Mouse (Mus musculus) small intestine, adult 2 months (tissue): Measurements from ENCODE around the gene Svopl. TPM values are rescaled to one million over a fixed set of nuclear protein-coding genes. Genes with fewer than 3 reads are reported as not detected.

Experiments used
- H3K27ac ChIP-seq: fragments of 200-500 bp; 2 replicates; pipeline ENCODE4 v1.5.1; 2012; ENCODE audit warnings: low read depth, low read length, control low read depth, inconsistent platforms; ENCODE audit not compliant: insufficient read depth
- H3K27me3 ChIP-seq: fragments of 200-500 bp; 2 replicates; pipeline ENCODE4 v1.6.1; 2012; ENCODE audit warnings: mild to moderate bottlenecking, moderate library complexity, low read length, inconsistent platforms; ENCODE audit not compliant: control insufficient read depth, insufficient read depth
- H3K36me3 ChIP-seq: fragments of 200-500 bp; 2 replicates; pipeline ENCODE4 v1.6.1; 2012; ENCODE audit warnings: mild to moderate bottlenecking, low read length, control low read depth, inconsistent platforms; ENCODE audit not compliant: control insufficient read depth, insufficient read depth
- H3K4me1 ChIP-seq: fragments of 200-500 bp; 2 replicates; pipeline ENCODE4 v1.6.1; 2012; ENCODE audit warnings: low read length, inconsistent platforms, mixed read lengths; ENCODE audit not compliant: control insufficient read depth, insufficient read depth, insufficient read length
- H3K4me3 ChIP-seq: fragments of 200-500 bp; 2 replicates; pipeline ENCODE4 v1.5.1; 2012; ENCODE audit warnings: low read depth, mild to moderate bottlenecking, control low read depth, inconsistent platforms, low read length, moderate library complexity
- CTCF ChIP-seq: fragments of 200-500 bp; IDR thresholded peaks from 2 replicates; pipeline ENCODE4 v1.5.1; 2012; ENCODE audit warnings: low read depth, mild to moderate bottlenecking, control low read depth, inconsistent platforms, low read length, moderate library complexity, mixed read lengths; ENCODE audit not compliant: insufficient replicate concordance, insufficient read length; ENCODE audit errors: extremely low read depth
- POLR2A ChIP-seq: fragments of 200-500 bp; IDR thresholded peaks from 2 replicates; pipeline ENCODE4 v1.6.1; 2012; ENCODE audit warnings: low read depth, mild to moderate bottlenecking, control low read depth, inconsistent platforms, low read length, moderate library complexity
- WGBS: fragments of 180-500 bp; shearing (Covaris S2); methylation state at CpG from one replicate; pipeline ENCODE4 v1.1.7; 2018; 5-methylcytosine and 5-hydroxymethylcytosine counted together
- polyA plus RNA-seq: library from polyadenylated mRNA; depleted of rRNA; stranded (reverse); fragments of >200 nt; gene quantifications from 2 replicates; pipeline ENCODE4 v1.2.3, GENCODE M21; 2012

Gene Svopl
- polyA plus RNA-seq, 1 experiment, result 0.25 TPM

DNA sequence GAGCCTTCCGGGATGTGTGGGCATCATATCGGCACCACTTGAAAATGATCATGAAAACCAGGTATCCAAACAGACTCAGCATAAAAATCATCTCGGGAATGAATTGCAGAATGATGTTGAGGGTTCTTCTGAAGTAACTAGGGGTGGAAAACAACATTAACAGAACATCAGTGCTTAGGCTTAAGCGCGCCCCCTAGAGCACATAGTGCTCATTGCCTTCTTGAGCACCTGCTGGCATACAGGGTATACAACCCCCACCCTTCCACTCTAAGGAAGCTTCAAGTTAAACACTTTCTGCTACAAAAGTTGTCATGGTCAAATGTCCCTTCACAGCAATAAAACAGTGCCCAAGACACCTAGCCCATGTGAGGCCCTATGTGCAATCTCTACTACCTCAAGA lies 12.0 kb upstream of the Svopl start:
- H3K36me3 ChIP-seq, result no peaks in the 10 kb centered on the region
- H3K27ac ChIP-seq, result no peak overlapping the region
- TF ChIP-seq POLR2A (no peak), CTCF (no peak)
- H3K4me3 ChIP-seq, result no peak overlapping the region
- no peaks in the 10 kb centered on the region for H3K27me3 ChIP-seq
- no peaks in the 10 kb centered on the region for H3K4me1 ChIP-seq
- 70% methylated on average over 5 of the region's 5 CpGs for WGBS

DNA sequence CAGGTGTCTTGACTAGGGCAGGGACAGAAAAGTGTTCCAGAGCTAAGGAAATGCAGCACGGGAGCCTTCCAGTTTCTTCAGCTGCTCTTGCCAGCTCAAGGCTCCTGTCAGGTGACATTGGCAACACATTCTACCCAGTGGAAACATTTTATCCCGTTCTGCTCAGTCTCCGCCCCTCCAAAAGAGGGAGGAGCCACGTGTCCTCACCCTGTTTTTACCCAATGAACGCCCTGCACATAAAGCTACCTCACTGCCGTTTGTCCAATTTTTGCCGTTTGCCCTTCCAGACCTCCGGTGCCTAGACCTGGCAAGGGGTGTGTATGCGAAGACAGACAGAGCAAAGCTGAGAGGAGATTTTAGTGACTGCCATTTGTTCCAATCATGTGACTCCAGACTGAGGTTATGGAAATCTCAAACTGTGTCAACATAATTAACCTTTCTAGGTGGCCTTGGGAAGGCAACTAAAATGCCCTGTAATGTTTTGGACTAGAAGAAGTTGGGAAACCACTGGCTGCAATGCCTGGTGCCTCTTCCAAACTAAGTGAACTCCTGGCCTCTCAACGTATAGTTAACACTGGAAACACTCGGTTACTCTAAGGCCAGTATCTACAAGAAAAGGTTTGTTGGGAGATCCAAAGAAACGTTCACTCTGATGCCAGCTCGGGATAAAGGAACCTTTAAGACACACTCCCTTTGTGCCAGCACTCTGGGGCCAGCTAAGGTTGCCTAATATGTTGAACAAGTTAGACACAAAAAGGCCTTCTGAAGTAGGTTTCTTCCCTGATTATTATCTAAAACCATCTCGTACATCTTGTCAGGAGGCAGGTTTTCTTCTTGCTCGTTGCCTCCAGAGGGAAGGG lies 8.9 kb upstream of the Svopl start:
- H3K36me3 ChIP-seq, result no peaks in the 10 kb centered on the region
- no peaks in the 10 kb centered on the region for H3K4me1 ChIP-seq
- WGBS, result 72% methylated on average over 15 of the region's 15 CpGs
- TF ChIP-seq CTCF (no peak), POLR2A (no peak)
- no peaks in the 10 kb centered on the region for H3K27me3 ChIP-seq
- no peak overlapping the region for H3K27ac ChIP-seq
- H3K4me3 ChIP-seq, result no peak overlapping the region

DNA sequence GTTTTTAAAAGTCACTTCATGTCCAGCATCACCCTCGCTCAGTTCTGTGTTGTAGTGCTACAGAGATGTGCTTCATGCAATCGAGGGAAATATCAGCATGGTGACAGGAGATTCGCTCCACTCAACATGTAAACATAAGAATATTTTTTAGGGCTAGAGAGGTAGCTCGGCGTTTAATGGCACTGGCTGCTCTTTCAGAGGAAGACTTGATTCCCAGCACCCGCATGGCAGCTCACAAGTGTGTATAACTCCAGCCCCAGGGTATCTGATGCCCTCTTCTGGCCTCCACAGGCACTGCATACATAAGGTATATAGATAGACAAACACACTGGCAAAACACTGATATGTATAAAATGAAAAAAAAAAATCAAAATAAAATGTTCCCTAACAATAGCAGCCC lies 2.8 kb upstream of the Svopl start:
- Histone ChIP-seq H3K27ac (no peak overlapping the region), H3K4me1 (no peaks in the 10 kb centered on the region), H3K36me3 (no peaks in the 10 kb centered on the region), H3K27me3 (no peaks in the 10 kb centered on the region), H3K4me3 (no peak overlapping the region)
- 94% methylated on average over 6 of the region's 6 CpGs for WGBS
- no peak for TF ChIP-seq CTCF
- no peak for TF ChIP-seq POLR2A

DNA sequence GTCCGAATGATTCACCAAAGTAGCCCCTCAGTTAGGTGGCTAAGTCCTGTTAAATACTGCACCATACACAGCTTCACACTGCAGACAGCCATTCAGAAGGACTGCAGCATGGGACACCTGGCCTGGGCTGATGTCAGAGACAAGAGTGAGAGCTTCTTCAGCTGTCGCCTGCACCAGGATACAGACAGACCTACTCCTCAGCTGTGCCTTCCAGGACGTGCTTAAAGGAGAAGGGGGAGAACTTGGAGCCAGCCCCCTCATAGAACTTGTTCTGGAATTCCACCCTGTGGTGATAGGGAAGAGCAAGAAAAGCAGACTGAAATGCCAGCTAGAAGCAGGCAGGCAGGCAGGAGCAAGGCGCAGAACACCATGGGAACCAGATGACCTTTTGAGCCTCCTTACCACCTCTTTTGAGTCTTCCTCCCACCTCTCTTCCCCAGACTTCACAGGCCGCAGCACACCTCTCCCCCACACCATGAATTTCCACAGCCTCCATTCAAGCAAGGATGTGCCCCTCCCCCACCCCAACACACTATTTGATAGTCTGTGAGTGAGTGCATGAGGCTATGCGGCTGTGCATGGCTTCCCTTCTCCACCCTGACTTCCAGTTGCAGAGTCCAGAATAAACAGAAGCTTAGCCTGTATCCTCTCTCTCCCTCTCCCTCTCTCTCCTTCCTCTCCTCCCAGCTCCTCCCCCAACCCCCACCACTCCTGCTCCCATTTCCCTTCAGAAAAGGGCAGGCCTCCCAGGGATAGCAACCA lies 2.2 kb upstream of the Svopl start:
- WGBS, result 76% methylated on average over 6 of the region's 6 CpGs
- no peak overlapping the region for H3K27ac ChIP-seq
- TF ChIP-seq POLR2A (no peak), CTCF (no peak)

DNA sequence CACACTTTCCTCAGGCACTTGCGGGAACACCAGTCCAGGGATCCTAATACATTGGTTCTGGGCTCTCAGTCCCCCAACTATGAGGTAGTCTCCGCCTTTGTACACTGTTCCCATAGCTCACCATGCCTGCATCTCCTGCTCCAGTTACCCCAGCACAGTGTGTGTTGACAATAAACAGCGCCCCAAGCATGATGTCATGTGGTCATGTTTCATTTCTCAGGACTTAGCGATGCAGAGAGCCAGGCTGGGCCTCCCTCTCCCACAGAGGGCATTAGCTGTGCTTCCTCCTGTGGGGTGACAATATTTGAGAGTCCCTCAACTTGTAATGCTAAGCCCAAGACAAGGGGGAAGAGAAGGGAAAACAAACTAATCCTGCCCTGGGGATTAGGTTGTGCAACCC lies 1.2 kb upstream of the Svopl start:
- no peaks in the 10 kb centered on the region for H3K36me3 ChIP-seq
- no peak overlapping the region for H3K4me3 ChIP-seq
- TF ChIP-seq POLR2A (no peak), CTCF (no peak)
- H3K27ac ChIP-seq, result no peak overlapping the region
- no peaks in the 10 kb centered on the region for H3K4me1 ChIP-seq
- no peaks in the 10 kb centered on the region for H3K27me3 ChIP-seq
- 90% methylated on average over 4 of the region's 4 CpGs for WGBS

More for the DNA sequence above, 2.2 kb upstream of the Svopl start:
- H3K27me3 ChIP-seq, result no peaks in the 10 kb centered on the region
- no peaks in the 10 kb centered on the region for H3K36me3 ChIP-seq
- H3K4me3 ChIP-seq, result no peak overlapping the region
- H3K4me1 ChIP-seq, result no peaks in the 10 kb centered on the region

DNA sequence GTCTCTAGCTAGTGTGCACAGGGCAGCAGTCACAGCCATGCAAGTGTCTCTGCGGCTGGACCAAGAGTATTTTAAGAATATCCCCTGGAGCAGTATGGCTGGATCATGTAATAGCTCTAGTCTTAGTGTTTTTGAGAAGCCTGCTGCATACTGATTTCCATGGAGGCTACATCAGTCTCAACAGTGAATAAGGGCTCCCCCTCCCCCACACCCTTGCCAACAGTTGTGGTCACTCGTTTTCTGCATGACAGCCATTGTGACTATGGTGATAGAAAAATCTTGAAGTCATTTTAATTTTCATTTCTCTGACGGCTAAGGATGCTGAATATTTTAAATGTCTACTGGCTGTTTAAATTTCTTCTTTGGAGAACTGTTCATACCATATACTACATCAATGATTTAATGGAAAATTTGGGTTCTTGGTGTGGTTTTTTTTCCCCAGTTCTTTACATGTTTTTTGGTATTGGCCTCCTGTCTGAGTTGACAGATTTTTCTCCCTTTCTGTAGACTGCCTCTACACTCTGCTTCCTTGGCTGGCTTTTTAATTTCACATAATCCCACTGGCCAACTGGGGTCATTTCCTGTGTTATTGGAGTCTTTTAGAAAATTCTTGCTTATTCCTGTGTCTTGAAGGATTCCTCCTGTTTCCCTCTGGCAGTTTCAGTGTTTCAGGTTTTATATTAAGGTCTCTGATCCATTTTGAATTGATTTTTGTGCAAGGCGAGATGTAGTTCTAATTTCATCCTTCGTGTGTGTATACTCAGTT lies 13.8 kb downstream of the Svopl start:
- 72% methylated on average over 5 of the region's 5 CpGs for WGBS
- Histone ChIP-seq H3K4me3 (no peak overlapping the region), H3K4me1 (peaks cover 4% of the 10 kb centered on the region; the same call in 1 of the 2 replicates), H3K27ac (no peak overlapping the region), H3K36me3 (no peaks in the 10 kb centered on the region), H3K27me3 (no peaks in the 10 kb centered on the region)
- TF ChIP-seq CTCF (no peak), POLR2A (no peak)
